Mouse (Mus musculus): ENCODE results near the gene Prpf18.

GRCm38 (mm10) chr2:4572498-4573263 lies 79.2 kb downstream of the Prpf18 start:
- TF ChIP-seq CTCF (IDR thresholded peaks at IDR 0.05; ENCODE audit: extremely low read depth, insufficient read depth, insufficient read length, insufficient replicate concordance): no peak
- no peak for TF ChIP-seq POLR2A (IDR thresholded peaks at IDR 0.05; ENCODE audit: low read depth, low read length)
